Mouse (Mus musculus) neural tube, embryonic 15.5 days (tissue): ENCODE data around the gene Cars2. TPM values are rescaled to one million over a fixed set of nuclear protein-coding genes. Genes with fewer than 3 reads are reported as not detected.
"Not testable (repeated sequence)": the region's sequence is repeated elsewhere in the genome, so short reads cannot be mapped to it uniquely, and the experiment has no call there.

ENCODE experiments used
- ATAC-seq: fragments of 200-750 bp; cut with Nextera tagmentation; 2 replicates; pipeline ENCODE4 v1.8.0; 2017; ENCODE audit warnings: mild to moderate bottlenecking, moderate TSS enrichment, moderate library complexity; ENCODE audit not compliant: low FRiP score
- H3K27ac ChIP-seq: fragments of 300-500 bp; sonication (generic); replicated peaks from 2 replicates; pipeline ENCODE4 v1.5.1; 2015; ENCODE audit warnings: mild to moderate bottlenecking, inconsistent platforms
- H3K27me3 ChIP-seq: fragments of 300-500 bp; sonication (generic); replicated peaks from 2 replicates; pipeline ENCODE4 v1.6.1; 2015; ENCODE audit warnings: inconsistent platforms
- H3K36me3 ChIP-seq: fragments of 300-500 bp; sonication (generic); 2 replicates; pipeline ENCODE4 v1.6.1; 2015; ENCODE audit warnings: inconsistent platforms
- H3K4me1 ChIP-seq: fragments of 300-500 bp; sonication (generic); 2 replicates; pipeline ENCODE4 v1.6.1; 2015; ENCODE audit warnings: inconsistent platforms
- H3K4me2 ChIP-seq: fragments of 300-500 bp; sonication (generic); 2 replicates; pipeline ENCODE4 v1.6.1; 2015; ENCODE audit warnings: inconsistent platforms, mild to moderate bottlenecking, moderate library complexity
- H3K4me3 ChIP-seq: fragments of 300-500 bp; sonication (generic); replicated peaks from 2 replicates; pipeline ENCODE4 v1.5.1; 2015; ENCODE audit warnings: mild to moderate bottlenecking, inconsistent platforms
- H3K9ac ChIP-seq: fragments of 300-500 bp; sonication (generic); replicated peaks from 2 replicates; pipeline ENCODE4 v1.6.1; 2015; ENCODE audit warnings: mild to moderate bottlenecking, inconsistent platforms
- H3K9me3 ChIP-seq: fragments of 300-500 bp; sonication (generic); replicated peaks from 2 replicates; pipeline ENCODE4 v1.6.1; 2016; ENCODE audit warnings: inconsistent platforms
- WGBS: fragments of 180-500 bp; shearing (Covaris S2); methylation state at CpG from one replicate; pipeline ENCODE4 v1.1.7; 2015; ENCODE audit warnings: mixed read lengths; 5-methylcytosine and 5-hydroxymethylcytosine counted together
- polyA plus RNA-seq: library from polyadenylated mRNA; unstranded; fragments of >200 nt; fragmentation: Nextera tagmentation; extraction: Ambion mirVana; gene quantifications from 2 replicates; pipeline ENCODE4 v1.2.1, GENCODE M21; 2015

Cars2 gene
- polyA plus RNA-seq, 1 experiment from 2014 or later, result 26.8 TPM

DNA sequence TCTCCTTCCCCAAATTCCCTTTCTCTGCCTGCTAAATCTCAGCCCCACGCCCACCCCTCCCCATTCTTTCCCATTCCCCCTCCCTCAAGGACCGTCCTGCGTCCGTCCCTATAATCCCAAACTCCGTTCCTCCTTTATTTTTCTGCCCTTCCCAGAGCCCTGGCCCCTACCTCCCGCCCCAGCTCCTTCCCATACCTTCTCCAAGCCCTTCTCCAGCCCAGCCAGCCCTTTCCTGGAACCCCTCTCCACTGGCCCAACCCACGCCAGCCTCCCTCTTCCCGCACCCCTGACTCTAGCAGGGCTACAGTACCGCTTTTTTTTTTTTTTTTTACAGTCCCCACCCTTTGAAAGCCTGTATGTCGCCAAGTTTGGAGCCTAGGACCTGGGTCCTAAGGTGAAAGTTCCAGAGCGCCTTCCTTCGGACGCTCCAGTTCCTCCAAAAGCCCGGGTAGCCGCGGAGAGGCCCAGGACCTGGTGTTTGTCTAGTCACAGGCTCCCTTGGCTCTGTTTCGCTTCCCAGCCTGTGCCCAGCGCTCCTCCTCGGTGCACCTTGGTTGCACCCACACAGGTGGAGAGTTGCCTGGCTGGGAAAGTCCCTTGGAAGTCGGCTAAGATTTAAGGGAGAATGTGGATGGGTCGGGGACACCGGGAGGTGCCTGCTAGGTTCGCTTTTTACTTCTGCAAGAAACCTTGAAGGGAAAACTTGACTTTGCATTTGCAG, 71.6 kb downstream of the Cars2 start:
- no peaks in the 10 kb centered on the region for H3K9me3 ChIP-seq
- peak overlapping the region; percentile 46 for H3K4me3 ChIP-seq
- ATAC-seq, result 0 out of 2 replicates have a peak, but pooled peaks have one; percentile 33
- WGBS, result 4% methylated on average over 23 of the region's 23 CpGs
- H3K36me3 ChIP-seq, result no peaks in the 10 kb centered on the region
- H3K4me1 ChIP-seq, result peaks cover 33% of the 10 kb centered on the region
- H3K27ac ChIP-seq, result no peak overlapping the region
- peak overlapping the region; percentile 99 for H3K4me2 ChIP-seq
- H3K27me3 ChIP-seq, result peaks cover 74% of the 10 kb centered on the region
- H3K9ac ChIP-seq, result no peak overlapping the region

DNA sequence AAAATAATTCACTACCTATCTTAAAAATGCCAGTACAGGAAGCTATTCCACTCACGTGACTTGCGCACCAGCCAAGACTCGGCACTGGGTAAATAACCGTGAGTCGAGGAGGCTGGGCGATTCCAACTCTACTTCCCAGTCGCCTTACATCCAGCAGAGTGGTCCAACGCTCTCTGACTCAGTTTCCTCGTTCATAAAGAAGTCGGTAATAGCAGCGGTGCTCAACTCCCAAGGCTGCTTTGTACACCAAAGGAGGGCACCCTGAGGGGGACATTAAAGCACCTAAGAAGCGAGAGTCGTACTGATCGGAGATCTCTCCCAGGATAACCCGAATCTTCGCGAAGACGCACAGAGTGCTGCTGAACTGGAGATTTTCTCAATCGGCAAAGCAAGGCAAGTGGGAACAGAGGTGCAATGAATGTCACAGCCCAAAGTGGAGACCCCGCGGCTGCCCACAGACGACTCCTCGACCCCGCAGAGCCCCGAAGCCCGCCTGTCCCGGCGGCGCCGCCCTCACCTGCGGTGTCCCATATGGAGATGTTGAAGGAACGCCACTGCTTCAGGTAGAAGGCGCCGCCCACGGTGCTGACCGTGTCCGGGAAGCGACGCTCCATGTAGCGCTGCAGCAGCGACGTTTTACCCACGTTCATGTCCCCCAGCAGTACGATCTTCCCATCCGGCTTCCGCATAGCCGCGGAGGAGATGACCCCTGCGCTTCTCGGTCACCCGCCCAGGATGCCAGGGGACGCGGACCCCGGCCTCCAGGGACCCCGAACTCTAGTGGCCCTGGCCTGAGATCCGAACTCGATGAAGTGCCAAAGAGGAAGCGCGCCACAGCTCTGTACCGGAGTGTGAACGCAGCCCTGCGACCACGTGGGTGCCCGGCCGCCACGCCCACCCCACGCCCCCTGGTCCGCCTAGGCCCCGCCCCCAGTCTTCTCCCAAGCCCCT, 72.5 kb downstream of the Cars2 start, which contains the start of gene Rab20:
TSS of gene Rab20 (minus strand) at position 900 of the 951 bp plus-strand sequence.
- peak; percentile 79; the same call in 1 of the 2 replicates for ATAC-seq
- peaks cover 78% of the 10 kb centered on the region for H3K27me3 ChIP-seq
- H3K36me3 ChIP-seq, result no peaks in the 10 kb centered on the region
- H3K4me2 ChIP-seq, result peak within 1 kb of the TSS; percentile 99
- H3K27ac ChIP-seq, result no peak within 1 kb of the TSS
- no peaks in the 10 kb centered on the region for H3K9me3 ChIP-seq
- peaks cover 33% of the 10 kb centered on the region for H3K4me1 ChIP-seq
- peak within 1 kb of the TSS; percentile 38 for H3K9ac ChIP-seq
- H3K4me3 ChIP-seq, result peak within 1 kb of the TSS; percentile 46
- WGBS, result under 1% methylated on average over 69 of the region's 69 CpGs

DNA sequence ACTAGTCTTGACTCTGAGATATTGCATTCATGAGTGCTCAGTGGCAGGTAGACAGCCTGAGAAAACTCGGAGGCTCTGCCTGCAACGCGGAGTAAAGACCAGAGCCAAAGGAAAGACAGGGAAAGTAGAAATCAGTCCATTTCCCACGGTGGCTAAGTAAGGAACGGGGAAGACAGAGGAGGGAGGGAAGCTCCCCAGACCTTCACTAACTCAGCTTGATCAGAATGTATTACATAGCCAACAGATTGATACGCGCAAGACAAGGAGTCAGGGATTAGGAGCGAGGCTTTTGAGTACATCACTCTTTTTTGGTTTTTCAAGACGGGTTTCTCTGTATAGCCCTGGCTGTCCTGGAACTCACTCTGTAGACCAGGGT, 73.4 kb downstream of the Cars2 start:
- Histone ChIP-seq H3K4me3 (peak overlapping the region; percentile 46), H3K9ac (no peak overlapping the region), H3K4me2 (peak overlapping the region; percentile 99), H3K4me1 (peaks cover 33% of the 10 kb centered on the region), H3K36me3 (no peaks in the 10 kb centered on the region), H3K27ac (no peak overlapping the region), H3K9me3 (no peaks in the 10 kb centered on the region), H3K27me3 (peaks cover 77% of the 10 kb centered on the region)
- WGBS, result 4% methylated on average over 9 of the region's 9 CpGs
- no peak for ATAC-seq

DNA sequence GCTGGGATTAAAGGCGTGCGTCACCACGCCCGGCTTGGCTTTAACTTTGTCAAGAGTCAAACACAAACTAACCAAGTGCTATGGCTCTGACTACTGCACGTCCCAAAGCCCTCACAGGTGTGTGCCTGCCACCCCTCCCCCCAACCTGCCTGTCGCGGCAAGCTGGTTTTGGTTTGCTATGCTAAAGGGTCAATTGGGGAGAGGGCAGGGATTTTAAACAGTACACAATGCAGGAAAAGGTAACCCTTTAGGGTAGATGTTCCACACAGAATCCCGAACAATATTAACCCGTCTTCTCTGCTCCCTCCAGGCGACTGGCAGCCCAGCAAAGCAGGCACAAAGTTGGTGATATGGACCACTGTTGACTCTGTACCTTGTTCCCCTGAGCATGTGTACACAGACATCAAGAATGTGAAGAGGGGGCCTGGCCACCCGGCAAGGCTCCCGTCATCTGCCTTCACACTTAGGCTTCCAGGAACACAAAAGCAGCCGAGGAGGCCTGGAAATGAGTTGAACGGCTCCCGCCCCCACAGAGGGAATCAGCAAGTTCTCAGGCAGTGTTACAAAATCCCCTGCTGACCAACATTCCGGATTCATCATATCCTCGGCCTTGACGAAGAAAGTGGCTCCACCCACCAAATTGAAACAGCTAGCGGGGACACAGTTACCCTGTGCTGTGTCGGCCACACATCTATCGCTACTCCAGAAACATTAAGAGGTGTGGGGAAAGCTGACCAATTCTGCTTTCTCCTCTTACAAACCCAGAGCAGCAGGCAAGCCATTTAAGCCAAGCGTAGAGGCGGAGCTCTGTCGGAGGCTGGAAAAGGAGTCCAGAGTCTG, 74.0 kb downstream of the Cars2 start:
- peak overlapping the region; percentile 46 for H3K4me3 ChIP-seq
- no peak overlapping the region for H3K27ac ChIP-seq
- H3K36me3 ChIP-seq, result no peaks in the 10 kb centered on the region
- no peak overlapping the region for H3K9ac ChIP-seq
- H3K4me1 ChIP-seq, result peaks cover 33% of the 10 kb centered on the region
- H3K27me3 ChIP-seq, result peaks cover 71% of the 10 kb centered on the region
- ATAC-seq, result no peak
- no peaks in the 10 kb centered on the region for H3K9me3 ChIP-seq
- peak overlapping the region; percentile 99 for H3K4me2 ChIP-seq
- 9% methylated on average over 24 of the region's 24 CpGs for WGBS

DNA sequence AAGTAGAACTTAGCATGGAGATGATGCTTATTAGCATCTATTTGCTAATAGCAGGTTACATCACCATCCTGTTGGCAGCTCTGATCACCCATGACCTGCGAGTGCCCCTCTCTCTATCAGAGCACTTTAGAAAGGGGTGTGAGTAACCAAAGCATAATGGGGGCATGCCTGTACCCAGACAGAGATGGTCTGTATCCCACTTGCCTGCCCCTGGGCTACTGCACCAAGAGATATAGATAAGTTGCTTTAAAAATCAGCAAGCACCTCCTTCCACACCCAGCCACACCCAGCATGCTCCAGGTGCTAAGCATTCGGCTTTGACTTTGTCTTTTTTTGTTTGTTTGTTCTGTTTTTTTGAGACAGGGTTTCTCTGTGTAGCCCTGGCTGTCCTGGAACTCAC, 74.7 kb downstream of the Cars2 start:
- H3K27ac ChIP-seq, result no peak overlapping the region
- ATAC-seq, result no peak
- H3K4me1 ChIP-seq, result peaks cover 33% of the 10 kb centered on the region
- no peak overlapping the region for H3K4me3 ChIP-seq
- WGBS, result 15% methylated on average over 2 of the region's 2 CpGs
- H3K36me3 ChIP-seq, result no peaks in the 10 kb centered on the region
- peaks cover 67% of the 10 kb centered on the region for H3K27me3 ChIP-seq
- H3K9me3 ChIP-seq, result no peaks in the 10 kb centered on the region
- H3K9ac ChIP-seq, result no peak overlapping the region
- no peak overlapping the region for H3K4me2 ChIP-seq

DNA sequence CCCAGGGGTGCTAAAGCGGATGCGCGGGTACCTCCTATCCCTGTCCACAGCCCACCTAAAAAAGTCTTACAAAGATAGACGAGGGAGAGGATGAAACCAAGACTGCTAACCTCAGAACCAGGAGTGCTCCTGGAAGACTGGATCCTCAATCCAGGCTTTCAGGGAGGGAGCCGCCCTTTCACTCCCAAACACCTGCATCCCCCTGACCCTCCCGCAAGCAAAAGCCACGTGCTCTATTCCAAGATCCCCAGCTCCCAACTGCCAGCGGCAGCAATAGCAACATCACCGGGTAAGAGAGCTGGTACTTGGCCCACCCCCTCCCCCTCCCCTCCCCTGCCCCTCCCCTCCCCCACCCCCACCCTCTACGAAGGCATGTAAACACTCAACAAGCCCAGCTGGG, 75.2 kb downstream of the Cars2 start:
- 9% methylated on average over 9 of the region's 10 CpGs for WGBS
- no peak overlapping the region for H3K9ac ChIP-seq
- H3K4me2 ChIP-seq, result no peak overlapping the region
- H3K27ac ChIP-seq, result no peak overlapping the region
- no peaks in the 10 kb centered on the region for H3K36me3 ChIP-seq
- peaks cover 33% of the 10 kb centered on the region for H3K4me1 ChIP-seq
- no peaks in the 10 kb centered on the region for H3K9me3 ChIP-seq
- ATAC-seq, result no peak
- H3K4me3 ChIP-seq, result no peak overlapping the region
- peaks cover 64% of the 10 kb centered on the region for H3K27me3 ChIP-seq

DNA sequence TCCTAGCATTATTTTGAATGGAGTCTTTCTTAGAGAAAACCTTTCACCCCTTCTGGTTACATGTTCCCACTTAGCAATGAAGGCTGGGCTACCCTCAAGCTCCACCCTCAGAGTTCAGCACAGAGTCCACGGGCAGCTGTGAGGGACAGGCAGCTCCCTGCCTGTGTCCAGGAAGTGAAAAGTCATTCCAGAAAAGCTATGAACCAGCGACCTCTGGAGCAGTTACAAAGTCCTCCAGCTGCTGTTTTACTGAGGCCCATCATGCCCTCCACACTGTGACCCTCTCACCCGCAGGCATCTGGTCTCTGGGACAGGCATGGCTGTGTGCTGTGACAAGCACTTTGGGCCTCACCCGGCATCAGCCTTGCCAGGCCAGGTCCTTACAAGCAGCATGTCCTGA, 77.5 kb downstream of the Cars2 start:
- ATAC-seq, result no peak
- WGBS, result 37% methylated on average over 4 of the region's 4 CpGs
- peaks cover 41% of the 10 kb centered on the region for H3K27me3 ChIP-seq

DNA sequence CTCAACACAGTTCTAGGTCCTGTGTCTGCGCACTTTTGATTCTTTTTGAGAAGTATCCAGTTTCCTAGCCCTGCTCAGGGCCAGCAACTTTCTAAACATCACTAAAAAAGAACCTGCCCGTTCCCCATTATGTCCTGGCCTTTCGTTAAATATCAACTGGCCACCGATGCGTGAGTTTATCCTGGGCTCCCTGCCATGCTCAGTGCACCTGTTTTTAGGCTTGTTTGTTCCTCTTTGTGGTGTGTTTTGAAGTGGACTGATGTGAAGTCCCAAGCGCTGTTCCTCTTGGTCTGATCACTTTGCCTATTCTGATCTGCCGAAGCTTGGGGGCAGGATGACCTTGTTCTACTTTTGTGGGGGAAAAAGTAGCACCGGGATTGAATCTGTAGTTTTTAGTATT, 79.3 kb downstream of the Cars2 start:
- WGBS, result 55% methylated on average over 8 of the region's 8 CpGs
- Histone ChIP-seq H3K36me3 (no peaks in the 10 kb centered on the region), H3K9ac (no peak overlapping the region), H3K27me3 (peaks cover 26% of the 10 kb centered on the region), H3K4me2 (no peak overlapping the region), H3K9me3 (no peaks in the 10 kb centered on the region), H3K27ac (no peak overlapping the region), H3K4me1 (0 out of 2 replicates have a peak, but pooled peaks cover 1% of the 10 kb centered on the region), H3K4me3 (no peak overlapping the region)
- ATAC-seq, result no peak

More for the DNA sequence above, 77.5 kb downstream of the Cars2 start:
- Histone ChIP-seq H3K9ac (no peak overlapping the region), H3K36me3 (no peaks in the 10 kb centered on the region), H3K4me2 (no peak overlapping the region), H3K4me3 (no peak overlapping the region), H3K9me3 (no peaks in the 10 kb centered on the region), H3K4me1 (peaks cover 19% of the 10 kb centered on the region), H3K27ac (no peak overlapping the region)

DNA sequence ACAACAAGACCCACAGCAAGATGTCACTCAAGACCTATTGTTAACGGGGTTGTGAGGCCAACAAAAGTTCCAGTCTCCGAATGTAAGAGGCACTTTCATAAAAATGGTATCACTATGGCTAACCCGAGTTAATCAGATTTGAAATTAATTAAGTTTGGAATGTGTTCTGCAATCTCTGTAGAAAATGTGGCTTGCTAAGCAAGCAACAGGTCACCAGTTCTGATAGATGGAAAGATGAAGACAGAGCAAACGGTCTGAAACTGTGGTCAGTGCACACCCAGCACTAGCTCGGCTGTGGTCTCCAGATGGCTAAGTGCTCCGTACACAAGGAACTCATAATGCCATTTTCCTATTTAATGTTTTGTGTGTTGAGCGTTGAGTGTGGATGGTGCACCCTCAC, 79.9 kb downstream of the Cars2 start:
- no peak for ATAC-seq
- H3K4me3 ChIP-seq, result no peak overlapping the region

DNA sequence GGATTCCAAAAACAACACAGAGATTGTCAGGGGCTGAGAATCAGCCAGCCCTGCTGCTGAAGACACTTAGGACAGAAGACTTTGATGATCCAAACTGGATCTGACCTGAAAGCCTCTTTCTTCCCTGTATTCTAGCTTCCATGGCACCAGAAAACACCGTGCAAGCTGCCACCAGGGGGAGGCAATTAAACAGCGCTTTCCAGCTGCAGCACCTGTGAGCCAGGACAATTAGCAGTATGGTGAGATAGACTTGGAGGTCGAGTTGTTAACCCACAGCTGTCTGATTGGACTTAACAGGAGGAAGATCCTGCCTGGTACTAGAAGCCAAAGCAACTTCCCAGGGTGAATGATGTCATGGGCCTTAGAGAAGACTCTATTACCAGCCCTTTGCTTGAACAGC, 81.5 kb downstream of the Cars2 start:
- H3K4me1 ChIP-seq, result no peaks in the 10 kb centered on the region
- no peak for ATAC-seq
- no peaks in the 10 kb centered on the region for H3K9me3 ChIP-seq
- H3K27me3 ChIP-seq, result peaks cover 5% of the 10 kb centered on the region
- no peak overlapping the region for H3K27ac ChIP-seq
- H3K4me2 ChIP-seq, result no peak overlapping the region
- H3K36me3 ChIP-seq, result no peaks in the 10 kb centered on the region
- no peak overlapping the region for H3K4me3 ChIP-seq
- no peak overlapping the region for H3K9ac ChIP-seq
- WGBS, result 4% methylated on average over 3 of the region's 3 CpGs

More for the DNA sequence above, 79.9 kb downstream of the Cars2 start:
- no peaks in the 10 kb centered on the region for H3K9me3 ChIP-seq
- H3K4me1 ChIP-seq, result no peaks in the 10 kb centered on the region
- no peaks in the 10 kb centered on the region for H3K36me3 ChIP-seq
- no peak overlapping the region for H3K4me2 ChIP-seq
- H3K9ac ChIP-seq, result no peak overlapping the region
- peaks cover 20% of the 10 kb centered on the region for H3K27me3 ChIP-seq
- H3K27ac ChIP-seq, result no peak overlapping the region
- WGBS, result 85% methylated on average over 7 of the region's 7 CpGs

DNA sequence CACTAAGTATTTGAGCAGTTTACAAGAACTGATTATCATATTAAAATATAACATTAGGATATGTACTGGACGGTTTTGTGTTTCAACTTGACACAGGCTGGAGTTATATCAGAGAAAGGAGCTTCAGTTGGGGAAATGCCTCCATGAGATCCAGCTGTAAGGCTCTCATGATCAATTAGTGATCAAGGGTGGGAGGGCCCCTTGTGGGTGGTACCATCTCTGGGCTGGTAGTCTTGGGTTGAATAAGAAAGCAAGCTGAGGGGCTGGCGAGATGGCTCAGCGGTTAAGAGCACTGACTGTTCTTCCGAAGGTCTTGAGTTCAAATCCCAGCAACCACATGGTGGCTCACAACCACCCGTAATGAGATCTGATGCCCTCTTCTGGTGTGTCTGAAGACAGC, 84.1 kb downstream of the Cars2 start:
- H3K9ac ChIP-seq, H3K36me3 ChIP-seq, H3K4me2 ChIP-seq, H3K27ac ChIP-seq, ATAC-seq, H3K27me3 ChIP-seq, H3K9me3 ChIP-seq, H3K4me3 ChIP-seq, H3K4me1 ChIP-seq: not testable (repeated sequence)
- 89% methylated on average over 5 of the region's 5 CpGs for WGBS
